Mouse (Mus musculus): ENCODE measurements around the gene Sh3gl3.

The Sh3gl3 gene

GRCm38 (mm10) chr7:82173540-82173939, at the start of gene Sh3gl3:
Gene Sh3gl3 (plus strand): TSS chr7:82173840.
- no peak for DNase-seq (ENCODE audit: low spot score in 2 of 2)

GRCm38 (mm10) chr7:82138196-82138595, 35.4 kb upstream of the Sh3gl3 start:
- DNase-seq (ENCODE audit: low spot score in 2 of 2), result no peak

GRCm38 (mm10) chr7:82147151-82147550, 26.5 kb upstream of the Sh3gl3 start:
- DNase-seq (ENCODE audit: low spot score in 2 of 2), result no peak

- DNase-seq (ENCODE audit: low spot score in 2 of 2), result no peak
Observed at GRCm38 (mm10) chr7:82164681-82165080, 9.0 kb upstream of the Sh3gl3 start.

GRCm38 (mm10) chr7:82174571-82175326, 1.1 kb downstream of the Sh3gl3 start:
- peak; percentile 77 to 84 for DNase-seq (ENCODE audit: low spot score in 2 of 2)

- no peak for DNase-seq (ENCODE audit: low spot score in 2 of 2)
Observed at GRCm38 (mm10) chr7:82175327-82175721, 1.7 kb downstream of the Sh3gl3 start.

GRCm38 (mm10) chr7:82176192-82176591, 2.6 kb downstream of the Sh3gl3 start:
- no peak for DNase-seq (ENCODE audit: low spot score in 2 of 2)

- no peak for DNase-seq (ENCODE audit: low spot score in 2 of 2)
Observed at GRCm38 (mm10) chr7:82177336-82177735, 3.7 kb downstream of the Sh3gl3 start.

- DNase-seq (ENCODE audit: low spot score in 2 of 2), result no peak
Observed at GRCm38 (mm10) chr7:82180919-82181318, 7.3 kb downstream of the Sh3gl3 start.

- no peak for DNase-seq (ENCODE audit: low spot score in 2 of 2)
Observed at GRCm38 (mm10) chr7:82182781-82183180, 9.1 kb downstream of the Sh3gl3 start.

- no peak for DNase-seq (ENCODE audit: low spot score in 2 of 2)
Observed at GRCm38 (mm10) chr7:82191604-82192003, 18.0 kb downstream of the Sh3gl3 start.

GRCm38 (mm10) chr7:82192512-82192911, 18.9 kb downstream of the Sh3gl3 start:
- DNase-seq (ENCODE audit: low spot score in 2 of 2), result peak in 1 of 2 experiments; percentile 5

GRCm38 (mm10) chr7:82203111-82203510, 29.5 kb downstream of the Sh3gl3 start:
- no peak for DNase-seq (ENCODE audit: low spot score in 2 of 2)

- DNase-seq (ENCODE audit: low spot score in 2 of 2), result no peak
Observed at GRCm38 (mm10) chr7:82204014-82204784, 30.6 kb downstream of the Sh3gl3 start.

- DNase-seq (ENCODE audit: low spot score in 2 of 2), result no peak
Observed at GRCm38 (mm10) chr7:82204975-82205374, 31.3 kb downstream of the Sh3gl3 start.

- DNase-seq (ENCODE audit: low spot score in 2 of 2), result no peak
Observed at GRCm38 (mm10) chr7:82206787-82207186, 33.1 kb downstream of the Sh3gl3 start.

GRCm38 (mm10) chr7:82221380-82221933, 47.8 kb downstream of the Sh3gl3 start:
- no peak for DNase-seq (ENCODE audit: low spot score in 2 of 2)

GRCm38 (mm10) chr7:82223906-82224846, 50.5 kb downstream of the Sh3gl3 start:
- no peak for DNase-seq (ENCODE audit: low spot score in 2 of 2)

- DNase-seq (ENCODE audit: low spot score in 2 of 2), result no peak
Observed at GRCm38 (mm10) chr7:82233201-82233600, 59.6 kb downstream of the Sh3gl3 start.

- no peak for DNase-seq (ENCODE audit: low spot score in 2 of 2)
Observed at GRCm38 (mm10) chr7:82234010-82234897, 60.6 kb downstream of the Sh3gl3 start.

GRCm38 (mm10) chr7:82234898-82235290, 61.3 kb downstream of the Sh3gl3 start:
- DNase-seq (ENCODE audit: low spot score in 2 of 2), result no peak
